Mouse (Mus musculus) myocyte (in vitro differentiated cells): ENCODE results near the gene Zfp365. TPM values are rescaled to one million over a fixed set of nuclear protein-coding genes. Genes with fewer than 3 reads are reported as not detected.

Experiments
- H3K27me3 ChIP-seq: one replicate; pipeline ENCODE4 v1.6.1; 2011; ENCODE audit not compliant: control insufficient read depth, insufficient read depth, insufficient read length
- H3K36me3 ChIP-seq: one replicate; pipeline ENCODE4 v1.6.1; 2011; ENCODE audit not compliant: control insufficient read depth, insufficient read depth
- H3K4me2 ChIP-seq: one replicate; pipeline ENCODE4 v1.6.1; 2011; ENCODE audit warnings: low read depth, control low read depth
- H3K4me3 ChIP-seq: one replicate; pipeline ENCODE4 v1.5.1; 2011; ENCODE audit warnings: mild to moderate bottlenecking, control low read depth, moderate library complexity
- H3K79me2 ChIP-seq: one replicate; pipeline ENCODE4 v1.6.1; 2011; ENCODE audit not compliant: control insufficient read depth, insufficient read depth
- H3ac ChIP-seq: one replicate; pipeline ENCODE4 v1.6.1; 2011; ENCODE audit not compliant: control insufficient read depth, insufficient read length
- CEBPB ChIP-seq: IDR thresholded peaks from 2 replicates; pipeline ENCODE4 v1.6.1; 2011; ENCODE audit warnings: mild to moderate bottlenecking, moderate library complexity; ENCODE audit not compliant: poor library complexity, insufficient read depth, severe bottlenecking
- E2F4 ChIP-seq: IDR thresholded peaks from one replicate; pipeline ENCODE4 v1.6.1; 2011; ENCODE audit warnings: mild to moderate bottlenecking, control low read depth, moderate library complexity; ENCODE audit not compliant: insufficient read depth
- MAX ChIP-seq: IDR thresholded peaks from one replicate; pipeline ENCODE4 v1.6.1; 2011; ENCODE audit warnings: low read depth, mild to moderate bottlenecking, control low read depth
- MYOD1 ChIP-seq, 3 experiments: IDR thresholded peaks; one replicate each; pipeline ENCODE4 v1.6.1; 2011; ENCODE audit warnings: control low read depth in 2 of 3, low read depth in 2 of 3, mild to moderate bottlenecking in 2 of 3, moderate library complexity in 1 of 3; ENCODE audit not compliant: insufficient read length in 2 of 3, control insufficient read depth in 1 of 3
- MYOG ChIP-seq, 3 experiments: IDR thresholded peaks; one replicate each; pipeline ENCODE4 v1.6.1; 2011; ENCODE audit warnings: control low read depth in 2 of 3, low read depth in 2 of 3, mild to moderate bottlenecking in 2 of 3; ENCODE audit not compliant: insufficient read length in 2 of 3, control insufficient read depth in 1 of 3, insufficient read depth in 1 of 3
- POLR2A ChIP-seq: IDR thresholded peaks from one replicate; pipeline ENCODE4 v1.6.1; 2011; ENCODE audit warnings: low read depth, mild to moderate bottlenecking, control low read depth, moderate library complexity; ENCODE audit not compliant: insufficient read length
- POLR2AphosphoS2 ChIP-seq: IDR thresholded peaks from one replicate; pipeline ENCODE4 v1.6.1; 2011; ENCODE audit warnings: low read depth, control low read depth; ENCODE audit not compliant: insufficient read length
- REST ChIP-seq: IDR thresholded peaks from one replicate; pipeline ENCODE4 v1.6.1; 2011; ENCODE audit warnings: mild to moderate bottlenecking, control low read depth, moderate library complexity; ENCODE audit not compliant: insufficient read depth, insufficient read length
- SRF ChIP-seq: IDR thresholded peaks from one replicate; pipeline ENCODE4 v1.6.1; 2011; ENCODE audit warnings: low read depth; ENCODE audit not compliant: control insufficient read depth, insufficient read length
- TCF12 ChIP-seq: IDR thresholded peaks from one replicate; pipeline ENCODE4 v1.6.1; 2011; ENCODE audit warnings: mild to moderate bottlenecking, control low read depth; ENCODE audit not compliant: poor library complexity, insufficient read depth, severe bottlenecking
- TCF3 ChIP-seq: IDR thresholded peaks from one replicate; pipeline ENCODE4 v1.6.1; 2011; ENCODE audit warnings: low read depth, control low read depth; ENCODE audit not compliant: insufficient read length
- USF1 ChIP-seq: IDR thresholded peaks from one replicate; pipeline ENCODE4 v1.6.1; 2011; ENCODE audit warnings: low read depth, mild to moderate bottlenecking, control low read depth, moderate library complexity
- polyA plus RNA-seq: library from polyadenylated mRNA; unstranded; fragments of >200 nt; fragmentation: generic; extraction: Trizol; gene quantifications from one replicate; pipeline ENCODE4 v1.2.1, GENCODE M21; 2012; ENCODE audit warnings: missing spikeins

The Zfp365 gene
- polyA plus RNA-seq, 1 experiment = 11.1 TPM

DNA sequence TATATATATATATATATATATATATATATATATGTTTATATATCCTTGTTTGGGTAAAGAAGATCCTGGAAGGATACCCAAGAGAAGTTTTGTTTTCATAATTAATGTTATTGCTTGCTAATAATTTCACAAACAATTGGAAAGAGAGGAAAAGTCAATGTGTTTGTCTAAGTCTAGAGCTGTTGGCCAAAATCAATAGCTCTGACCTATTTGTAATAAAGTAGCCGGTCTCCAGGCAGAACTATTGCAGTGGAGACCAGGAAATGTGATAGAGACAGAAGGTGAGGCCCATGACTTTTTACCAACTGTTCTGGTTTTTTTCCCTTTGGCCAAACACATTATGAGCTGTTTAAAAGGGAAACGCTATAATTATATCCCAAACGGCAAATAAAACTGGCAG lies 44.2 kb downstream of the Zfp365 start:
- Histone ChIP-seq H3K27me3 (no peaks in the 10 kb centered on the region), H3ac (no peak overlapping the region), H3K79me2 (no peaks in the 10 kb centered on the region), H3K36me3 (no peaks in the 10 kb centered on the region), H3K4me2 (no peak overlapping the region), H3K4me3 (no peak overlapping the region)
- no peak for TF ChIP-seq POLR2A
- TF ChIP-seq REST = no peak
- no peak for TF ChIP-seq TCF12
- TF ChIP-seq TCF3 = no peak
- TF ChIP-seq CEBPB = no peak
- TF ChIP-seq SRF = no peak
- TF ChIP-seq E2F4 = no peak
- no peak for TF ChIP-seq MYOG (IDR thresholded peaks at IDR 0.05; ENCODE audit: control insufficient read depth in 1 of 3, insufficient read depth in 1 of 3, insufficient read length in 2 of 3, low read depth in 2 of 3)
- no peak for TF ChIP-seq MAX
- TF ChIP-seq MYOD1 (IDR thresholded peaks at IDR 0.05; ENCODE audit: control insufficient read depth in 1 of 3, insufficient read length in 2 of 3, low read depth in 2 of 3) = no peak
- no peak for TF ChIP-seq USF1
- TF ChIP-seq POLR2AphosphoS2 = no peak

DNA sequence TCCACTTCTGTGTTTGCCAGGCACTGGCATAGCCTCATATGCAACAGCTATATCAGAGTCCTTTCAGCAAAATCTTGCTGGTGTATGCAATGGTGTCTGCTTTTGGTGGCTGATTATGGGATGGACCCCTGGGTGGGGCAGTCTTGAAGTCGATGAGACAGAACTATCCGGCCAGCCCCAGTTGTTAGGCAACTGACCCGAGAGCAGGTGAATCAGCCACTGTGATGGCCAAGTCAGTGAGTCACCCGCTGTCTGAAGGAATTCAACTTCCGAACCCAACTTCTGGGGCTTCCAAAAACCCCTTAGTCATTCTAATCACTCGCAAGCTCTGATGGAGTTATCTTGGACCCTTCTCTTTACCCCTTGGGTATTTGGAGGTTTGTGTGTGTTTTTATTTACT lies 46.6 kb downstream of the Zfp365 start:
- Histone ChIP-seq H3K27me3 (no peaks in the 10 kb centered on the region), H3K4me2 (no peak overlapping the region), H3K4me3 (no peak overlapping the region), H3K36me3 (no peaks in the 10 kb centered on the region), H3K79me2 (no peaks in the 10 kb centered on the region), H3ac (no peak overlapping the region)
- TF ChIP-seq MYOG (IDR thresholded peaks at IDR 0.05; ENCODE audit: control insufficient read depth in 1 of 3, insufficient read depth in 1 of 3, insufficient read length in 2 of 3, low read depth in 2 of 3) (peak in 1 of 3 experiments; percentile 60), TCF3 (no peak), MYOD1 (IDR thresholded peaks at IDR 0.05; ENCODE audit: control insufficient read depth in 1 of 3, insufficient read length in 2 of 3, low read depth in 2 of 3) (peak in 2 of 3 experiments; percentile 56 to 70), CEBPB (peak; percentile 57; the same call in 1 of the 2 replicates)

DNA sequence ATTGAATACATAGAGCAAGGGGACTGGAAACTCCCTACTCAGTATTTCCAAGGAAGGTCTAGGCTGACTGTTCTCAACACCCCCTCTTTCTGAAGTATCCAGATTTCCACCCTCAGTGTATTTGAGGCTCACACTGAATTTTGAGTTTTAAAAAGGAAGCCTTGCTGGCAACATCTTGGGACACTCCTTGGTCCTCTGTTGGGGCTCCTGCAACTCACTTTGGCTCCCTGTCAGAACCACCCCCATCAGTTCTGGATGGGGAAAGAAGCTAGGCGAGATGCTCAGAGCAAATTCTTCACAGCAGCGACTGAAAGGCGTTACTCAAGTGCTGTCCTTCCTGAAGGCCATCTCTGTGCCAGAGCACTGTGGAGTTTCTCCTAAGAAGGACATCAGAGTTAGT lies 47.4 kb downstream of the Zfp365 start:
- Histone ChIP-seq H3K36me3 (no peaks in the 10 kb centered on the region), H3K79me2 (no peaks in the 10 kb centered on the region), H3K4me2 (no peak overlapping the region), H3K4me3 (no peak overlapping the region), H3ac (no peak overlapping the region), H3K27me3 (no peaks in the 10 kb centered on the region)
- TF ChIP-seq POLR2AphosphoS2 (no peak), MYOD1 (IDR thresholded peaks at IDR 0.05; ENCODE audit: control insufficient read depth in 1 of 3, insufficient read length in 2 of 3, low read depth in 2 of 3) (no peak), CEBPB (no peak), REST (no peak), MAX (no peak), MYOG (IDR thresholded peaks at IDR 0.05; ENCODE audit: control insufficient read depth in 1 of 3, insufficient read depth in 1 of 3, insufficient read length in 2 of 3, low read depth in 2 of 3) (no peak), POLR2A (no peak)

DNA sequence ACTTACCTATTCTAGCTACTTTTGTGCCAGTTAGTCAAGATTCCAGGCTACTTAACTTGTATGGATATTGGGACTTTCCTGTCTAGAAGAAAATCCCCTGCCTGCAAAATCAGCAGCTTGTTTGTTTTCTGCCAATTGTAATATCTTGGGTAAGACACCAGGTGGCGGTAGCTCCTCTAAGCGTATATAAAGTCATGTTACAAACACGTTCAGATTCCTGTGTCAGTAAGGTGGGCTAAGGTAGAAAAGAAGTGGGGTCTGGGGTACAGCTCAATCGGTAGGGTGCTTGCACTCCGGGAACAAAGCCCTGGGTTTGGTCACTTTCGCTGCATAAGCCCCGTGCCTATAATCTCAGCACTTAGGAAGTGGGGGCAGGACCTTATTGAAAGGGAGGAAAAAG lies 50.1 kb downstream of the Zfp365 start:
- no peaks in the 10 kb centered on the region for H3K27me3 ChIP-seq
- H3ac ChIP-seq = no peak overlapping the region
- no peaks in the 10 kb centered on the region for H3K36me3 ChIP-seq
- H3K79me2 ChIP-seq = no peaks in the 10 kb centered on the region
- no peak for TF ChIP-seq POLR2A
- no peak for TF ChIP-seq TCF12
- TF ChIP-seq CEBPB = no peak
- TF ChIP-seq MYOD1 (IDR thresholded peaks at IDR 0.05; ENCODE audit: control insufficient read depth in 1 of 3, insufficient read length in 2 of 3, low read depth in 2 of 3) = no peak
- H3K4me2 ChIP-seq = no peak overlapping the region
- no peak overlapping the region for H3K4me3 ChIP-seq

DNA sequence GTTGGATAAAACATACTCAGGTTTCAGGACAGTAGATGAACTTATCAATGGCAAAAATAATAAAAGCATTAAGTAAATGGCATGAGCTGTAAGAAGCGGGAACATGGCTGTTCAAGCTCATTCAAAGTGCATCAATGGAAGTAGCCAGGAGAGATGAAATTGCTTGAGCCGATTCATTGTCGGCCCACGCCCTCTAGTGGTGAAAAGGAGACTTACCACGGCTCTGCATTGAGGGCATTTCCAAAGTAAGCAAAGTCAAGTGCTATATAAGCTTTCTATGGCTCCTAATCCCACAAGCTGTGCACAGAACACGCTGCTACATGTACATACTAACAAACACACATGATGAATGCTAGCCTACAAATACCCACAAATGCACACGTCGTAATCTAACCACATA lies 53.6 kb downstream of the Zfp365 start:
- H3K4me3 ChIP-seq = no peak overlapping the region
- no peak overlapping the region for H3K4me2 ChIP-seq
- no peaks in the 10 kb centered on the region for H3K79me2 ChIP-seq
- no peaks in the 10 kb centered on the region for H3K27me3 ChIP-seq
- no peak overlapping the region for H3ac ChIP-seq
- H3K36me3 ChIP-seq = no peaks in the 10 kb centered on the region
- TF ChIP-seq SRF (no peak), E2F4 (no peak), TCF3 (no peak), REST (no peak), USF1 (no peak), TCF12 (no peak)

DNA sequence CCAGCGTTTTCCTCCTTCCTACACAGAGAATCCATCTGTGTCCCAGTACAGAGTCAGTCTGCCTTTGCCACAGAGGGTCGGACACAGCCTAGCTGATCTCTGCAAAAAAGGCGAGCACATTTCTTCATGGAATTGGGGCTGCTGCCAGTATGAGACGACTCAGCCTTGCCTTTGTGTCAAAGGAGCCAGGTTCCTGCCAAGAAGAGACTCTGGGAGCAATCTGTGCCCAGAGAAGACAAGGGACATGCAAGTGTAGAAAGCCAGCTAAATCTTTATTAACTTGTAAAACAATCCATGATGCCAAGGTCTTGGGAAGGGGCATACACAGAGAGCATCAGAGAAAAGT lies 54.9 kb downstream of the Zfp365 start:
- Histone ChIP-seq H3ac (no peak overlapping the region), H3K4me3 (no peak overlapping the region), H3K79me2 (no peaks in the 10 kb centered on the region), H3K36me3 (no peaks in the 10 kb centered on the region), H3K4me2 (no peak overlapping the region), H3K27me3 (no peaks in the 10 kb centered on the region)
- no peak for TF ChIP-seq TCF12
- no peak for TF ChIP-seq MYOG (IDR thresholded peaks at IDR 0.05; ENCODE audit: control insufficient read depth in 1 of 3, insufficient read depth in 1 of 3, insufficient read length in 2 of 3, low read depth in 2 of 3)
- TF ChIP-seq SRF = no peak
- no peak for TF ChIP-seq CEBPB
- no peak for TF ChIP-seq USF1
